Mouse (Mus musculus) stomach, postnatal 0 days (tissue): ENCODE data around the gene Gbx2.

Source experiments
- CTCF ChIP-seq: IDR thresholded peaks from 2 replicates; pipeline ENCODE4 v1.5.1; 2016; ENCODE audit warnings: antibody characterized with exemption, low read depth, mild to moderate bottlenecking, moderate library complexity
- EP300 ChIP-seq: optimal IDR thresholded peaks from 2 replicates; pipeline ENCODE3; 2016; ENCODE audit warnings: antibody characterized with exemption

- TF ChIP-seq CTCF: no peak
- no peak for TF ChIP-seq EP300
Observed at GRCm38 (mm10) chr1:89929181-89929580, 1.8 kb downstream of the Gbx2 start.
